Mouse (Mus musculus): Measurements from ENCODE around the gene Rasip1.
"Not testable (repeated sequence)": the region's sequence is repeated elsewhere in the genome, so short reads cannot be mapped to it uniquely, and the experiment has no call there.

The Rasip1 gene

GRCm38 (mm10) chr7:45644183-45644582 lies 16.9 kb downstream of the Rasip1 start:
- in situ Hi-C loops (cut with MboI, MseI) = no loop called here

GRCm38 (mm10) chr7:45644872-45645590 lies 17.7 kb downstream of the Rasip1 start:
- in situ Hi-C loops (cut with MboI, MseI) = no loop called here

- in situ Hi-C loops (cut with MboI, MseI) = no loop called here
These were observed 18.3 kb downstream of the Rasip1 start for GRCm38 (mm10) chr7:45645591-45645971.

- in situ Hi-C loops (cut with MboI, MseI) = no loop called here
These were observed 19.4 kb downstream of the Rasip1 start for GRCm38 (mm10) chr7:45646671-45647070.

- in situ Hi-C loops (cut with MboI, MseI) = no loop called here
These were observed 22.1 kb downstream of the Rasip1 start for GRCm38 (mm10) chr7:45649351-45649750.

- in situ Hi-C loops (cut with MboI, MseI) = not testable (repeated sequence)
These were observed 23.2 kb downstream of the Rasip1 start for GRCm38 (mm10) chr7:45650484-45650883.

GRCm38 (mm10) chr7:45654424-45655047 lies 27.2 kb downstream of the Rasip1 start:
- in situ Hi-C loops (cut with MboI, MseI) = no loop called here

- in situ Hi-C loops (cut with MboI, MseI) = no loop called here
These were observed 33.6 kb downstream of the Rasip1 start for GRCm38 (mm10) chr7:45660746-45661478.

- in situ Hi-C loops (cut with MboI, MseI) = not testable (repeated sequence)
These were observed 34.4 kb downstream of the Rasip1 start for GRCm38 (mm10) chr7:45661702-45662101.

GRCm38 (mm10) chr7:45665303-45666138 lies 38.2 kb downstream of the Rasip1 start:
- in situ Hi-C loops (cut with MboI, MseI) = no loop called here

- in situ Hi-C loops (cut with MboI, MseI) = no loop called here
These were observed 38.9 kb downstream of the Rasip1 start, which contains the start of gene Fut2 for GRCm38 (mm10) chr7:45666161-45666560. Gene Fut2 (minus strand): TSS chr7:45666394.

- in situ Hi-C loops (cut with MboI, MseI) = no loop called here
These were observed 40.5 kb downstream of the Rasip1 start for GRCm38 (mm10) chr7:45667761-45668160.

- in situ Hi-C loops (cut with MboI, MseI) = no loop called here
These were observed 41.6 kb downstream of the Rasip1 start for GRCm38 (mm10) chr7:45668921-45669320.

GRCm38 (mm10) chr7:45677627-45678295 lies 50.5 kb downstream of the Rasip1 start:
- in situ Hi-C loops (cut with MboI, MseI) = no loop called here

GRCm38 (mm10) chr7:45678513-45678912 lies 51.2 kb downstream of the Rasip1 start:
- in situ Hi-C loops (cut with MboI, MseI) = no loop called here

GRCm38 (mm10) chr7:45679966-45680621 lies 52.8 kb downstream of the Rasip1 start:
- in situ Hi-C loops (cut with MboI, MseI) = no loop called here

GRCm38 (mm10) chr7:45681046-45681736 lies 53.9 kb downstream of the Rasip1 start:
- in situ Hi-C loops (cut with MboI, MseI) = no loop called here

- in situ Hi-C loops (cut with MboI, MseI) = no loop called here
These were observed 55.1 kb downstream of the Rasip1 start for GRCm38 (mm10) chr7:45682144-45683126.
